Mouse (Mus musculus): ENCODE data around the gene Slc7a15. TPM values are rescaled to one million over a fixed set of nuclear protein-coding genes. Genes with fewer than 3 reads are reported as not detected.

Slc7a15 gene
- polyA plus RNA-seq (2017; shearing (Covaris generic)), result not detected

DNA sequence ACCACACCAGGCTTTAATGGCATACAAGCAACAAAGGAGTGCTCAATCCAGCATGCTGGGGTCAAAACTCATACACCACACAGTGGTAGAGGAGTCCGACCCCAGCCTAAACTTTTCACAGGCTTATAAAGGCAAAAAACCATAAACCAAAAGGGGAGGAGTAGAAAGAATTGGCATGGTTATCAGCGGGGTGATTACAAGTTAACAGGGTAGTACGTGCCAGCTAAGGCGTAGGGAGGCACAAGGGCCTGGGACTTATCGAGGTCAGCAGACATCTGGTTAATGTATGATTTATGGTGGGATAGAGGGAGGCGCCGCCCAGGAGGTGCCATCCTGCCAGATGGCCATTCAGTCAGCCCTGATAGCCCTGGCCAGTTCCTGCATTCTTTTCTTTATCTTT is at the start of gene Slc7a15:
Slc7a15 (minus strand) TSS at position 101 of the 400 bp plus-strand sequence.

DNA sequence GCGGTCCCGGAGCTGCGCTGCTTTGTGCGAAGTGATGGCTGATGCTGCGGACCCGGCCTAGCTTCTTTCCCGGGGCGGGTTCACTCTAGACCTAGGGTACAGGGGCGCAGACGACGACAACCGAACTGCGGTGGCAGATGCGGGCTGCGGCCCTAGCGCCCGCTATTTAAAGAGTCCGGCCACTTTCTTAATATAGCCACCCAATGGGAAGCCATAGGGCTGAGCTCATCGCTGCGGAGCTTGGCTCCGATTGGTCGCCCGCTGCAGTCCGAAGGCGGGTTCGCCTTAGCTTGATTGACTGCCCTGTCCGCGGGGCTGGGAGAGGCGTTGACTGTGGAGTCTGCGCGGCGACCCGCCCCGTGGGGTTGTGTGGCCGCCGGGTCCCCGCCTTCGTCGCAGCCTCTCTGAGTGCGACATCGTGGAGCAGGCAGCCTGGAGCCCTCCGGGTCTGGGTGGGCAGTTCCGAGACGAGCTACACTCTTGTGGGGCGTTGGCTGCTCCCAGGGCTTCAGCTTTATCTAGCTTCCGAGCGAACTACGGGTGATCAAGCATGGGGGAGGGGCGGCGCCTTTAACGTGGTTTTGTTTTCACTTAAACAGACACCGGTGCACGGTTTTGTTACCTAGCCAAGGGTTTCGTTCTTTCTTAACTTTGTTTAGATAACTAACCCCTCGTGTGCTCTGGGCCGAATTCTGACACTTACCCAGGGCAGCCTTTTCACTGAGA is 98.8 kb downstream of the Slc7a15 start, which contains the start of gene Rhob:
Rhob (minus strand) TSS at position 139 of the 726 bp plus-strand sequence.

Other genes with a start within 250 kb of the Slc7a15 start
- gene Rhob, start 99.1 kb downstream of the Slc7a15 start, polyA plus RNA-seq (2017; shearing (Covaris generic)), result 1 to 10 TPM; 1.9 to 5.7 TPM
- gene Pum2, start 75.1 kb upstream of the Slc7a15 start, polyA plus RNA-seq (2017; shearing (Covaris generic)), result 10 to 100 TPM; 13.1 to 13.3 TPM
- gene Sdc1, start 172.3 kb upstream of the Slc7a15 start, polyA plus RNA-seq (2017; shearing (Covaris generic)), result under 1 TPM; 0.10 to 0.21 TPM